Mouse (Mus musculus): ENCODE results near the gene Pard6a. TPM values are rescaled to one million over a fixed set of nuclear protein-coding genes. Genes with fewer than 3 reads are reported as not detected.

The Pard6a gene
- total RNA-seq, 2 experiments from 2014 or later = 45.5 to 53.6 TPM

DNA sequence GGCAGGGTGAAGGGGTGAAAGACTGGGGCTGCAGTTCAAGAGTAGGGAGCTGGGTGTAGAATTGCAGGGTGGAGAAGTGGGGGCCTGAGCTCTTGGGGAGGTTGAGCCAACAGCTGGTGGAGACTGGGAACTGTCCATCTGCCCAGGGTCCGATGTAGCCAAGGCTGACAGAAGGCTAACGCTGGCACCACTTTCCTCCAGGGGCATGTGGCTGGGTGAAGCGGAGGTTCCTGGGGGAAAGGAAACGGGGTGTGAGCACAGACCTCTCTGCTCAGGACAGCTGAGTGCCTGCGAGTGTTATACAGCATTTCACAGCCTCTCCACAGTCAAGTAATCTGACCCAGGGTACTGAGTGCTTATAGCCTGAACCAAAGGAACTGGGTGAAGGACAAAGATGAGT is 2.2 kb upstream of the Pard6a start:
- intact Hi-C loops (cut with DNase I) = no loop called here

DNA sequence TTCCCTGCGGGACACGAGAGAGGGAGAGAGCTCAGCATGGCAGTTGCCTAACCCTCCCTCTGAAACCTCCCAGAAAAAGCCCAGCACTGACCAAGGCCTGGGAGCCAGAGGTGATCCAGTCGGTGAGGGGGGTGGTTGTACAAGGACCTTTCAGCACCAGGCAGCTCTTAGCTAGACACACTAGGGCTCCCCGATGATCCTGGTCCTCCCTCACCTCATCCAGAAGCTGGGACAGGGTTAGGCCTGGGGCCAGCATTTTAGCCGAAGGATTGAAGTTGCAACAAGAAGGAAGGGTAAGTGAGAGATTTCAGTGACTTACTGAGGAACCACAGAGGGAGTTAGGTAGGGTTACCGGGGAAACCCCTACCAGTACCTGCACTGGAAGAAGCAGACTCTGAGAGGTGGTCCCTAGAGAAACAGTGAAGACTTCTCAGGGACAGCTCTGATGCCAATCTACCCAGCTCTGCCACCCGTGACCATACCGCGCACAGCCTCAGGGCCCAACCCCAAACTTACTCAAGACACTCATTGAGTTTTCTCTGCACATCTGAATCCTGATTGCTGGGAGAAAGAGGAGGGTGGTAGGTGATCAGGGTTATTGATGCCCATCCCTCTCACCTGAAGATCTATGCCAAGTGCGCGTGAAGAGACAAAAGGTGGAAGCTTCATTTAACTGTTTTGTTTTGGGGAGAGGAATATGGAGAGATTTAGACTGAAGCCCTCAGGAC is 1.3 kb upstream of the Pard6a start:
- intact Hi-C loops (cut with DNase I) = loop anchor here (5.0 kb wide), 1 partner anchor 77 kb away; no protein-coding TSS in a partner anchor
- DNase-seq (ENCODE audit: low spot score in 2 of 2) = no peak

More for the DNA sequence above, 2.2 kb upstream of the Pard6a start:
- DNase-seq (ENCODE audit: low spot score in 2 of 2) = no peak

DNA sequence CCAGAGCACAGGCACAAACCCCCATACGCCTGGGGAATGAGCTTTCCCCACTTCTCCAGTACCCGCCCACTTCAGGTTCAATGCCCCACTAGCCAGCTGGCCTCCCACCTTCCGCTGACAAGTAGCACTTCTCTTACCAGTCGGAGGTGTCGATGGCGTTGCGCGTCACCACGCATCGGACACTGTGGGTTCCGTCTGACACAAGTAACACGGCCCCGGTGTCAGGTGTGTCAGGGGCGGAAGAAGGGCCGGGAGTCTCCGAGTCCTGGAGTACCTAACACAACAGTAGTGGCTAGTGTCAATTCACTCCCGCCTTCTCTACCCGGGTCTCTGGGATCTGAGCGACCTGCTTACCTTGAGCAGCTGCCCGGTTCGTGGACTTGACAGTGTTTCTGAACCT is 382 bp upstream of the Pard6a start:
- intact Hi-C loops (cut with DNase I) = loop anchor here (5.0 kb wide), 1 partner anchor 78 kb away; no protein-coding TSS in a partner anchor
- DNase-seq (ENCODE audit: low spot score in 2 of 2) = peak in 1 of 2 experiments; percentile 75

DNA sequence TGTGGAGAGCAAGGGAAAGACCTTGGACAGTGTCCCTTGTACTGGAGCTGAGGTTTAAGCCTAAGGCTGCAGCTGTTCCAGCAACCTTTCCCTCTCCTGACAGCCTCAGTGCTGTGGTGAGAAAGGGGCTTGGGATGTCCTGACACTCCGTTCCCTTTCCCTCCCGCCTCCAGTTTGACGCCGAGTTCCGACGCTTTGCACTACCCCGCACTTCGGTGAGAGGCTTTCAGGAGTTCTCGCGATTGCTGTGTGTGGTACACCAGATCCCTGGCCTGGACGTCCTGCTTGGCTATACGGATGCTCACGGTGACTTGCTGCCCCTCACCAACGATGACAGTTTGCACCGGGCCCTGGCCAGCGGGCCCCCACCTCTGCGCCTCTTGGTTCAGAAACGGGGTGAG is 1.1 kb downstream of the Pard6a start:
- intact Hi-C loops (cut with DNase I) = loop anchor here (5.0 kb wide), 1 partner anchor 80 kb away; no protein-coding TSS in a partner anchor

DNA sequence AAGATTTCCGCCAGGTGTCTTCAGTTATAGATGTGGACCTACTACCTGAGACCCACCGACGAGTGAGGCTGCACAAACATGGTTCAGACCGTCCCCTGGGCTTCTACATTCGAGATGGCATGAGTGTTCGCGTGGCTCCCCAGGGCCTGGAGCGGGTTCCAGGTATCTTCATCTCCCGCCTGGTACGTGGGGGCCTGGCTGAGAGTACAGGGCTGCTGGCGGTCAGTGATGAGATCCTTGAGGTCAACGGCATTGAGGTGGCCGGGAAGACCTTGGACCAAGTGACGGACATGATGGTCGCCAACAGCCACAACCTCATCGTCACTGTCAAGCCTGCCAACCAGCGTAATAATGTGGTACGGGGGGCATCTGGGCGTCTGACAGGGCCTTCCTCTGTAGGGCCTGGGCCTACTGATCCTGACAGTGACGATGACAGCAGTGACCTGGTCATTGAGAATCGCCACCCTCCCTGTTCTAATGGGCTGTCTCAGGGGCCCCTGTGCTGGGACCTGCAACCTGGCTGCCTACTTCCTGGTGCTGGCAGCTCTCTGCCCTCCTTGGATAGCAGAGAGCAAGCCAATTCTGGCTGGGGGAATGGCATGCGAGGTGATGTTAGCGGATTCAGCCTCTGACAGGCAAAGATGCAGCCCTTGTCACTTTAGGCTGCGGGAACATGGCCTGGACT is 1.9 kb downstream of the Pard6a start:
- no peak for DNase-seq (ENCODE audit: low spot score in 2 of 2)
- intact Hi-C loops (cut with DNase I) = loop anchor here (5.0 kb wide), 1 partner anchor 81 kb away; no protein-coding TSS in a partner anchor

More for the DNA sequence above, 1.1 kb downstream of the Pard6a start:
- DNase-seq (ENCODE audit: low spot score in 2 of 2) = peak in 1 of 2 experiments; percentile 40

DNA sequence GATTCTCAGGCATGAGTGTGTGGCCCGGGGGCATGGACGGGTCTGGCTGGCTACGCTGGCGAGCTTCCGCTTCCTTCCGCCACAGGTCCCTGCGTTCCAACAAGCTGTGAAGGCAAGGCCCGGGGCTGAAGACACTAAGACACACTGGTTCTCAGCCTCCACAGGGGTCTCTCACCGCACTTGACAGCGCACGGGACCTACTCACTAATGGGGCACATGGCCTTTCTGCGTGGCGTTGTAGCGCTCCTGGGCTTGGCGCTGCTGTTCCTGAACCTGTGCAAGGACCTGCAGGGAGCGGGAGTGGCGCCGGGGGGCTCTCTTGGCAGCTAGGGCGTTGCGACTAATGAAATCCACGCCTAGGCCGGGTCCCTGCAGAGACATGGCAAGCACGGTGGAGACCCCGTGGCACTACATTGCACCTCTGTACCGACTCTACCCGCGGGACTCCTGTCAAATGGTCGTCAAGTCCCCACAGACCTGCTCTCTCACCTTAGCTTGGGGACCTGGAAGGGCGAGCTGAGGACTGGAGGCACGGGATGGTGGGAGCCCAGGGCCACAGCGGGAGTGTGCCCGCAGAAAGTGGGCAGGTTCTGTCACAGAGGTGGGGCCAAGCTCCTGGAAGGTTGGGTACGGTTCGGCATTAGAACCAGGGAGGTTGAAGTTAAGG is 3.3 kb downstream of the Pard6a start:
- no peak for DNase-seq (ENCODE audit: low spot score in 2 of 2)
- intact Hi-C loops (cut with DNase I) = loop anchor here (5.0 kb wide), 1 partner anchor 82 kb away; no protein-coding TSS in a partner anchor

DNA sequence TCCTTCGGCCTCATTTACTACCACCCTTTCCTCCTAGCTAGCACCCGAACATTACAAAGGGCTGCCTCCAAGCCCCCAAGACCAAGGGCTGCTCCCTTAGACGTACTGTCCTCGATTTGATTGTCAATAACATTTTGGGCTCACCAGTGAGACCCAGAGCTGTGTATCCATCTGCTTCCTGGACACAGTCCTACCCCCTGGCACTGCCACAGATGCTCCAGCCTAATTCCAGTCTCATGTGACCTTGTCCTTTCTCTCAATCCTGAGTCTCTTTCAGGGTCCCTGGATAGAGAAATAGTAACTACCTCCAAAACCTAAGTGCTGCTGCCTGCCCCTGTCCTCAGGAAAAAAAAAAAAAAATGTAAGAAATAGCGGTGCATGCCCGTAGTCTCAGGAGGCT is 4.0 kb downstream of the Pard6a start:
- no peak for DNase-seq (ENCODE audit: low spot score in 2 of 2)
- intact Hi-C loops (cut with DNase I) = loop anchor here (5.0 kb wide), 1 partner anchor 83 kb away; no protein-coding TSS in a partner anchor

DNA sequence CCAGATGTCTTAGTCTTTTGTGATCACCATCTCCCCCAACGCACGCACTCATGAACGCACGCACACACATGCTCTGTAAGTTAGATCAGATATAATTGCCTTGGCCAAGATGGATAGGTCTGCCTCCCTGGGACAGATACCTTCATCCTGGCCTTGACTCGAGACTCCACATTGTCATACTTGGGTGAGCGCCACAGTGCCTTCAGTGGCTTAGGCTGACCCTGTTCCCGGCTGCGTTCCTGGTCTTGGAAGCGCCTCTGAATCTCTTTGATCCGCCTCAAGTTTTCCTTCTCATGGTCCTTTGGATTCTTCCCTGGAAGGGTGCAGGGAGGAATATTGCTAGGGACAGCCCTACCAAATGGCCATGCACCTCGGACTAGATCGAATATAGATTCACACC is 5.5 kb downstream of the Pard6a start:
- intact Hi-C loops (cut with DNase I) = no loop called here
- no peak for DNase-seq (ENCODE audit: low spot score in 2 of 2)

DNA sequence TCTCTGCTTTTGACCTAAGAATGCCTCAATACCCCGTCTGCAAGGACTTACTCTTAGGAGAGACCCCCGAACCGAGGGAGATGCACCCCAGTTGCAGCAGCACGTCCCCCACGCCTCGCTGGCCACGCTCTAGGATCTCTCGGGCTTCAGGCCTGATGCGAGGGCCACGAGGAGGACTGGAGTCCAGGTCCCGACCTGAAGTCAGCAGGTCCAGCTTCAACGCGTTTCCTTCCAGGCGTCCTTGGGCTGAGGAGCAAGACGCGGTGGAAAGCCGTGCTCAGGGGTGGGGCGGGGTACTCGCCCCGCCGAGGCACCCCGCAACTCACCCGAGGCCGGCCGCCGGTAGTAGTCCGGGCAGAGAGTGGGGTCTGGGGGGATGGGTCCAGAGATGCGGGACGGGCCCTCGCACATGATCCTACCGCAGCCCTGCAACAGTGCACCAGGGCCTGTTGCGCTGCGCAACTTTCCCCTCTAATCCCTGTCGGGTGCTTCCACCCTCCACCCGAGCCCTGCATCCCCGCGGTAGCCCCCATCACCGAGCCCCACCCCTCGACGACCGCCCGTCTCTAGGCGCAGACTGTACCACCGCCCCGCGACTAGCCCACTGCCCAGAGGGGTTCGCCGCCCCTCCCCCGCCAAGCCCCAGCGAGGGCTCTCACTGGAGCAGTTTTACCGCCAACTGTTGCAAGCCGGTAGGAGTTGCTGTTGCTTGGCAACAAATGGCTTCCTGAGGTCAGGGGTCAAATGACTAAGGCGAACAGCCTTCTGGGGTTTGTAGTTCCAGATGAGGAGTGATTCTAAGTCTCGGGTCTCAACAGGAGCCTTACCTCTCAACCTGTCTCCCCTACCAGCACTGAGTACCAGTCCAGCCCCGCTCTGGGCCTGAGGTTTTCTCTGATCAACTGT is 6.8 kb downstream of the Pard6a start, which contains the start of the genes 4933405L10Rik and Enkd1:
Gene 4933405L10Rik, plus strand, starts transcription at position 158 of the 906 bp plus-strand sequence.
Gene Enkd1, minus strand, starts transcription at position 713 of the 906 bp plus-strand sequence.
- peak; percentile 73 to 83 for DNase-seq (ENCODE audit: low spot score in 2 of 2)
- intact Hi-C loops (cut with DNase I) = no loop called here

DNA sequence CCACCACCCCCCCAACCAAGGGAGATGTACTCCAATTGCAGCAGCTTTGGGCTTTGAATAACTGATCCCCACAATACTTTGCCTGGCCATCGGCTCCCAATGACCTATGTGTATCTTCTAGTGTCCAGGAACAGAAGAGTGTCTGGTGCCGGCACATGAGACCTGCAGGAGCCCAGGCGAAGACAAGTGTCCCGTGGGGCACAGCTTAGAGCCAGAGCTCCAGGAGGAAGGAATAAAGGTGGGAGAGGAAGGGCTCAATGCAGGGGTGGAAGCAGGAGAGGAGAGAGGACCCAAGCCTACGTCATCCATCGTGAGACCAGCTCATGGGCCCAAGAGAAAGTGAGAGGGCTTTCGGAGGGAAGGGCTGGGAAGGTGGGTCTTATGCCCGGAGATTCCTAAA is 7.7 kb downstream of the Pard6a start:
- intact Hi-C loops (cut with DNase I) = no loop called here

DNA sequence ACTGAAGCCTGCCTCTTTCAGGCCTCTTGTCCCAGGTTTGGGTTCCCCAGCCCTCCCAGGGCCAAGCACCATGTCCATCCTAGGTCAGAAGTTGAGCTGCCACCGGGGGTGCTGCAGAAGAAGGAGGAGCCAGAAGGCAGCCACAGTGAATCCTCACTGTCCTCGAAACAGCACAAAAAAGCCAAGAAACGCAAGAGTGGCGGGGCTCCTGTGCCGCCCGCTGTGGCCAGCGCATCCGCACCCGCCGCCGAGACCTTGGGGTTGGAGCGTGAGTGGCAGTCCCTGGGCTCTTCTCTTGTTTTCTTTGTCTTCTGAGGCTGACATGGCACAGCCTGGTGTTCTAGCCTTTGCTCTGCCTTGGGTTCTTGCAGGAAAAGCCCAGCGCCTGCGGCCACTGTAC is 8.4 kb downstream of the Pard6a start:
- no peak for DNase-seq (ENCODE audit: low spot score in 2 of 2)
- intact Hi-C loops (cut with DNase I) = no loop called here

More for the DNA sequence above, 7.7 kb downstream of the Pard6a start:
- DNase-seq (ENCODE audit: low spot score in 2 of 2) = no peak

DNA sequence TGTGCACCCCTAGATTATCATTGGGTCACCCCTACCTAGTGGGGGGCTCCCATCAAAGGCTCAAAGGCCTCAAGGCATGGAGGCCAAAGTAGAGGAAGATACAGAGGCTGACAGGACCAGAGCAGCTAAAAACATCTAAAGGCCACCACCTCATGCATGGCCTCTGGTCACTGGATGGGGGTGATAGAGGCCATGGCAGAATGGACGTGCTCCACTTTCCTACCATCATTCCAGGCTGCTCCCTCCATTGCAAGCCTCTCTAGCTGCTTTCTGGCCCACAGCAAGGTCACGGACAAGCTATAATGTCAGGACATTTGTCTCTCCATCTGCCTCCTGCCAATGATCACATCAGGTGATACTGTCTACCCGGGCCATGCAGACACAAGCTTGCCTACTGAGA is 11.3 kb downstream of the Pard6a start:
- DNase-seq (ENCODE audit: low spot score in 2 of 2) = no peak
- intact Hi-C loops (cut with DNase I) = loop anchor here (5.0 to 10.0 kb wide), 3 partner anchors 113 to 310 kb away; partner anchors contain the start of genes Cenpt, Ranbp10, Thap11 and Tsnaxip1

DNA sequence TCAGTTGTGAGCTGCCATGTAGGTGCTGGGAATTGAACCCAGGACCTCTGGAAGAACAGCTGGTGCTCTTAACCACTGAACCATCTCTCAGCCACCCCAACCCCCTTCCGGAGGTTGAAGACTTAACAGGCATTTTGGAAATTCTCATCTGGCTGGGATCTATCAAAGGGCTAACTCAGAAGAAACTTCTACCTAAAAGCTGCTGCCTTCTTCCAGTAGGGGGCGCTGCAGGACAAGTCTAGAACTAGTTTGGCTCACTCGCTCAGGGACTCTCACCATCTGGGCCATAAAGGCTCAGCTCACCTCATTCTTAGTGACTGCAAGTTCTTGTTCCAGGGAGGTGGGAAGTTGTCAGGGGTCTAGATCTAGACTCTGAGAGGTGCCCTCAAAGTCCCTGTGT is 13.2 kb downstream of the Pard6a start:
- DNase-seq (ENCODE audit: low spot score in 2 of 2) = peak; percentile 75 to 76
- intact Hi-C loops (cut with DNase I) = loop anchor here (2.0 to 10.0 kb wide), 4 partner anchors 111 to 308 kb away; partner anchors contain the start of genes Cenpt, Ranbp10, Thap11 and Tsnaxip1

DNA sequence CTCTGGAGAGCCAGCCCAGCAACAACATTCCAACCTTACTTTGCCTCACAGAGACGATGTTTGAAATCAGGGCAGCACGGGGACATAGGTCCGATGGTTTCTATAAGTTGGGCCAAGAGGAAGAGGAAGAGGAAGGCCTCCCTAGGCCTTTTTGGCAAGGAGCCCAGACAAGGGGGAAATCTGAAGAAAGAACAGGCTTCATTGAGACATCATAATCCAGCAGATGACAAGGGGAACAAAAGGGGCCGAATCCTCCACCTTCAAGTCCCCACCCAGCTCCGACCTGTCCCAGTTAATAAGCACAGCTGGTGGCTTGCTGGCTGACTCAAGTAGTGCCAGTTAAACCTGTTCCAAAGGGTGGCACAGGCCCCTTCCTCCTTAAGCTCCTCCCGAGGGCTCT is 14.1 kb downstream of the Pard6a start:
- DNase-seq (ENCODE audit: low spot score in 2 of 2) = no peak
- intact Hi-C loops (cut with DNase I) = loop anchor here (2.0 to 10.0 kb wide), 3 partner anchors 110 to 216 kb away; partner anchors contain the start of genes Cenpt, Ranbp10, Thap11 and Tsnaxip1

DNA sequence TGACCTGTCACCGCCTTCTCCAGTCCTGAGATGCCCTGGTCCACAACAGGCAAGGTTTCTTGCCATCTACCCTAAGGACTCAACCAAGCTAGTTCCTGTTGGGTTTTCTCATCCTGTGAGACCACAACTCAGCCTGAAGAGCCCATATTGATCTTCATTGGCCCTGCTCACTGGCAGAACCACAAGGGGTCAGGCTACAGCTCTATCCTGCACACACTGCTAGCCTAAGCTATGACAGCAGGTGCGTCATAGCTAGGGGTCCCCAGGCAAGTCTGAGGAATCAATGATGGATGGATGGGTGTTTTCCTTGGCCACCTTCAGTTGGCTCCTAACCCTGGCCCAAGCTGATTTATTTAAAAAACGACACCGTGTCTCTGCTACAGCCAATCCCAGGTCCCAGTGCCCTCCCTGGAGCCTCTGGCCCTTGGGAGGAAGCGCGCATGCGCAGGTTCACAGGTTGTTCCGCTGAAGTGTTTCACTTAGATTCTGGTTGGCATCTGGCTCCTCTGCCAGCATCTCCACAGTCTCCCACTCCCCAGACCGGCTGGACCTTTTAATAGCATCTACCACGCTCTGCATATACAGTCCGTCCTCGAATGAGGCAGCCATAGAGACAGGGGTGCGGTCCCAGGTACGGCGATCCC is 15.5 kb downstream of the Pard6a start:
- intact Hi-C loops (cut with DNase I) = loop anchor here (10.0 kb wide), 2 partner anchors 108 to 138 kb away; partner anchors contain the start of genes Cenpt, Ranbp10, Thap11 and Tsnaxip1
- DNase-seq (ENCODE audit: low spot score in 2 of 2) = no peak

DNA sequence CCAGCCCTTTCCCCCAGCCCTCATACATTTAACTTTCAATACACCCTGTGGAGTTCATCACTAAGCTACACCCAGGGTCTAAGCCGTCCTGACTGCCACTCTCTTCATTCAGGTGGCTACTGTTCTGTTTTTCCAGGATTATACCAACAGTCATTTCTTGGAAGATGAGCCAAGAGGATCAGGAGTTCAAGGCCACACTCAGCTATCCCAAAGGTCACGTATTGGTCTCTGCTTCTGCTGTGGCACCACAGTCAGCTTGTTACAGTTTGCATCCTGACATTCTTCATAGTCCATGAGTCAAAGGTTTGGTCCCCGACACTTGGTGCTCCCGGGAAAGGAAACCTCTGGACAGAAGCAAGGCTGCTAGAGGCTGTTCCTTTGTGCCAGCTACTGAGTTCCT is 18.7 kb downstream of the Pard6a start:
- DNase-seq (ENCODE audit: low spot score in 2 of 2) = no peak
- intact Hi-C loops (cut with DNase I) = loop anchor here (10.0 kb wide), 2 partner anchors 105 to 135 kb away; partner anchors contain the start of genes Cenpt, Ranbp10, Thap11 and Tsnaxip1

DNA sequence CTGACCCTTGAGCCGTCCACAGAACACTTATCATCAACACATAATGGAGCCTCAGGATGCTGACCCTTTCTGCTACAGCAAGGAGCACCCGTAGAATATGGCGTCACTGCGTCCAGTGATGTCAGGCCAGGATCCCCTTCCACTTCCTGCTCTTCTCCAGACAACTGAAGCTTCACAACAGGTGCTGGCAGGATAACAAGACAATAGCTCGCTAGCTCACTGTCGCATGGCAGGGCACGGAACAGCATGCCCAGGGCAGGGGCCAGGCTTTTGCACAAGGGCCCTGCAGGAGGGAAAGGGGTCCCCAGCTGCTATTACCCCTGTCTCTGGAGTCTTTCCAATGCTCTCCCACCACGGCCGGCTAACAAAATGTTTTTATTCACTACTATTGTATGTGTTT is 21.9 kb downstream of the Pard6a start:
- DNase-seq (ENCODE audit: low spot score in 2 of 2) = no peak
- intact Hi-C loops (cut with DNase I) = no loop called here

DNA sequence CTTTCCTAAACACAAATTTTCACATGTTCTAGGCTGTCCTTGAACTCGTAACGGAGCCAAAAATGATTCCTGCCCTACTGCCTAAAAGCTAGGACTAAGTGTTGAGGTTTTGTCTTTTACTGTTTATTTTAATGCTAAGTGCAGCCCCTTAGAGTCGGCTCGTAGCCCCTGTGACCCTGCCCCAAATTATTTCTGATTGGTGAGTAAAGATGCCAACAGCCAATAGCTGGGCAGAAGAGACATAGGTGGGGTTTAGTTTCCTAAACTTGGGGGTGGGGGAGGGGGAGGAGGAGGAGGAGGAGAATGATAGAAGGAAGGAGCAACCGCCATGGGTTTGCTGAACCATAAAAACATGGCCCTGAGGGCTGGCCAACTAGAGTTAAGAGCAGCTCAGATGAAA is 24.8 kb downstream of the Pard6a start:
- DNase-seq (ENCODE audit: low spot score in 2 of 2) = no peak
- intact Hi-C loops (cut with DNase I) = no loop called here
